Mouse (Mus musculus): ENCODE results near the gene Phf23.
A peak's percentile ranks its signal among the peaks of the same experiment; 100 is the strongest.
"Not testable (repeated sequence)": the region's sequence is repeated elsewhere in the genome, so short reads cannot be mapped to it uniquely, and the experiment has no call there.

Phf23 gene

GRCm38 (mm10) chr11:70001159-70001558, 5.6 kb downstream of the Phf23 start:
- DNase-seq: no peak

- peak; percentile 81 for DNase-seq
These were observed 6.3 kb downstream of the Phf23 start for GRCm38 (mm10) chr11:70001865-70002264.

GRCm38 (mm10) chr11:70002471-70002870, 6.9 kb downstream of the Phf23 start:
- no peak for DNase-seq

- no peak for DNase-seq
These were observed 9.9 kb downstream of the Phf23 start for GRCm38 (mm10) chr11:70005521-70005920.

- no peak for DNase-seq
These were observed 14.5 kb downstream of the Phf23 start for GRCm38 (mm10) chr11:70010033-70010432.

- no peak for DNase-seq
These were observed 15.0 kb downstream of the Phf23 start for GRCm38 (mm10) chr11:70010548-70010947.

GRCm38 (mm10) chr11:70010961-70011360, 15.4 kb downstream of the Phf23 start:
- DNase-seq: no peak

GRCm38 (mm10) chr11:70012931-70013330, 17.4 kb downstream of the Phf23 start:
- DNase-seq: no peak

GRCm38 (mm10) chr11:70013408-70013807, 17.8 kb downstream of the Phf23 start:
- no peak for DNase-seq

- no peak for DNase-seq
These were observed 18.5 kb downstream of the Phf23 start for GRCm38 (mm10) chr11:70014051-70014450.

GRCm38 (mm10) chr11:70014880-70015558, 19.4 kb downstream of the Phf23 start, which contains the start of gene Acadvl:
Acadvl (minus strand) TSS chr11:70015411.
- peak; percentile 93 for DNase-seq

- no peak for DNase-seq
These were observed 20.1 kb downstream of the Phf23 start for GRCm38 (mm10) chr11:70015677-70016076.

GRCm38 (mm10) chr11:70016177-70016576, 20.6 kb downstream of the Phf23 start:
- not testable (repeated sequence) for DNase-seq

- no peak for DNase-seq
These were observed 21.1 kb downstream of the Phf23 start, which contains the start of gene Dlg4 for GRCm38 (mm10) chr11:70016669-70017068. Dlg4 (plus strand) TSS chr11:70016942.

- no peak for DNase-seq
These were observed 21.7 kb downstream of the Phf23 start for GRCm38 (mm10) chr11:70017199-70017767.

GRCm38 (mm10) chr11:70018131-70018990, 22.8 kb downstream of the Phf23 start:
- peak; percentile 82 for DNase-seq

GRCm38 (mm10) chr11:70019495-70020021, 24.0 kb downstream of the Phf23 start:
- no peak for DNase-seq

- DNase-seq: no peak
These were observed 24.6 kb downstream of the Phf23 start for GRCm38 (mm10) chr11:70020022-70020631.

GRCm38 (mm10) chr11:70020731-70021263, 25.2 kb downstream of the Phf23 start:
- peak; percentile 88 for DNase-seq

GRCm38 (mm10) chr11:70021264-70022132, 25.9 kb downstream of the Phf23 start:
- DNase-seq: peak; percentile 98

- peak; percentile 47 for DNase-seq
These were observed 28.0 kb downstream of the Phf23 start for GRCm38 (mm10) chr11:70023481-70024150.
